Mouse (Mus musculus) embryonic fibroblast, embryonic 13.5 days (primary cell): Measurements from ENCODE around the gene Tfip11.

Experiments used
- CTCF ChIP-seq: IDR thresholded peaks from 2 replicates; pipeline ENCODE4 v1.5.1; 2011; ENCODE audit warnings: mild to moderate bottlenecking, control low read depth, low read length, moderate library complexity, borderline replicate concordance; ENCODE audit not compliant: insufficient read depth
- POLR2A ChIP-seq: IDR thresholded peaks from 2 replicates; pipeline ENCODE4 v1.6.1; 2011; ENCODE audit warnings: low read depth, mild to moderate bottlenecking, control low read depth, low read length, moderate library complexity

DNA sequence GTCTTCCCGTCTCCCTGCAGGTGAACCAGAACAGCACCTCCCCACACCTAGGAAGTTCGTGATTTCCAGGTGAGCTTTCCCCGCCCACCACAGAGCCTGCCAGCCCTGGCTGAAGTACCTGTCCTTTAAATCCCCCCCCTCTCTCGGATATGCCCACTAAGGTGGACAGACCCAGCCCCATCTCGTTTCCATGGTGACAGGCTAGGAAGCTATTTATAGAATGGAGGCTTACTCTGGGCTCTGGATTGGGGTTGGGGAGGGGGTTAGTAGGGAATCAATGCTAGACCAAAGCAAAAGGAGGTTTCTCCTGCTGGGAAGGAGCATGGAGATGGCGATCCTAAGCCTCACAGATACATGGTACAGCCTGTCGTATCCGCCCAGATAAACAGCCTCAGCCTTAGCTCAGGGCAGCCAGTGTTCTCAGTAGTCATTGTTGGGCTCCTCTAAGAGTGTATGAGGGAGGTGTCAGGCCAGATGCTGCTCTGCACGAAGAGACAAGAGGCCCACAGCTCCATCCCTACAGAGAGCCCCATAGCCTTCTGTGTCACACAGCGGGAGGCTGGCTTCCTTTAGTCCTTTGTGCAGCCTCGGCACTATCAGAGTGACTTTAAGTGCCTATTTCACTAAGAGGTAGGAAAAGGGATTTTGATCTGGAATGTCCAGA, 12.8 kb upstream of the Tfip11 start:
- TF ChIP-seq CTCF (no peak), POLR2A (no peak)
